9 mouse cellular contexts compared by ENCODE assay signal in the genomic region with DNA sequence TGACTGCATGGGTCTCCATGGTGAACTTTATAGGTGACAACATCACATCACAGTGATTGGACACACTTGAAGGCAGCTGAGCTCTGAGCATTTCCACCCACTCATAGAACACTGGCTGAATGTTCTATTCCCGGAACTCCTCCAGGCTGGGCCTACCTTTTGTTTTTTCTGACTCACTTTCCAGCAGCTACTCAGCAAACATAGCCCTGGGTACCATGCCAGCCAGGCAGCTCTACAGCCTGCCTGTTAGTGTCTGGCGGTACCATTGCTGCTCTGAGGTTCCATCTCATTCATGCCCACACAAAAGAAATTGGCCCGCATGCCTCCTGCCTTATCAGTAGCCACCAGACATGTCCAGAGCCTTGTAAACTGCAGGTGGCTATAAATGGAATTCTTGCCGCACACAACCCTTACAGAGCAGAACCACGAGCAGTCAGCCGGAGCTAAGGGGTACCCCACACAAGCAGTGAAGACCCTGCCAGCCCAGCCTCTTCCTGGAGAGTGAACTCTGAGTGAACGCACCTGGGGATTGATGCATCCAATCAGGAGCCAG. TPM values are rescaled to one million over a fixed set of nuclear protein-coding genes. Genes with fewer than 3 reads are reported as not detected.
A peak's percentile ranks its signal among the peaks of the same experiment; 100 is the strongest.
DNase-seq lines count a peak whose midpoint lies in the region.
"Had no signal": no experiment of that assay in that cellular context is flagged by ENCODE, and none has a peak within 500 bp of the region (broad histone marks: within the 10 kb centered on the region; RNA-seq: fewer than 3 reads in every experiment).

No protein-coding gene starts in this region.

- peak; percentile 67 for DNase-seq in layer of hippocampus, adult 11-12 months (ENCODE audit: low spot score)
- no peak for DNase-seq in layer of hippocampus, postnatal 25 days (ENCODE audit: extremely low spot score in 1 of 2, low spot score in 1 of 2)
- peak; percentile 71 to 73 for DNase-seq in frontal cortex, postnatal 36 days (ENCODE audit: low spot score in 2 of 2)
- DNase-seq in left cerebral cortex, postnatal 14 days (ENCODE audit: low spot score in 2 of 2): peak; percentile 46 to 78
- peak; percentile 48 to 59 for DNase-seq in spleen, postnatal 10 days (ENCODE audit: low spot score in 2 of 2)
- no peak for DNase-seq in thymus, postnatal 36 days
- DNase-seq in retina, embryonic 14.5 days (ENCODE audit: low spot score): no peak
- DNase-seq in cerebellum, adult 9-11 months: no peak

- intact Hi-C loops in left cerebral cortex, postnatal 14 days (cut with DNase I): loop anchor here (10.0 kb wide), 1 partner anchor 420 kb away; no protein-coding TSS in a partner anchor

RNA-seq across cellular contexts. Expression of a gene that starts 55.8 kb away (rescaled TPM):
- not detected for total RNA-seq in layer of hippocampus, postnatal 25 days (2021)
- not detected for total RNA-seq in left cerebral cortex, postnatal 14 days (2021)
- total RNA-seq: neutrophil, adult 5-6 weeks had no signal

Comparison
In these comparisons a context has a peak if more than half of its experiments do, and no peak if none do; other contexts are left out.
1. DNase-seq: peak in layer of hippocampus, adult 11-12 months (single experiment), frontal cortex, postnatal 36 days (2 of 2), left cerebral cortex, postnatal 14 days (2 of 2) and spleen, postnatal 10 days (2 of 2); none in layer of hippocampus, postnatal 25 days (0 of 2), thymus, postnatal 36 days (0 of 2), retina, embryonic 14.5 days (single experiment) and cerebellum, adult 9-11 months (single experiment).